Mouse (Mus musculus) lung, adult 2 months (tissue): ENCODE measurements around the gene Tuba1a.

ENCODE experiments used
- CTCF ChIP-seq: fragments of 200-500 bp; IDR thresholded peaks from 2 replicates; pipeline ENCODE4 v1.5.1; 2011; ENCODE audit warnings: mild to moderate bottlenecking, low read length, control low read depth; ENCODE audit not compliant: insufficient read depth
- POLR2A ChIP-seq: fragments of 200-500 bp; IDR thresholded peaks from 2 replicates; pipeline ENCODE4 v1.6.1; 2011; ENCODE audit warnings: low read depth, mild to moderate bottlenecking, control low read depth, low read length, borderline replicate concordance; ENCODE audit errors: extremely low read depth

DNA sequence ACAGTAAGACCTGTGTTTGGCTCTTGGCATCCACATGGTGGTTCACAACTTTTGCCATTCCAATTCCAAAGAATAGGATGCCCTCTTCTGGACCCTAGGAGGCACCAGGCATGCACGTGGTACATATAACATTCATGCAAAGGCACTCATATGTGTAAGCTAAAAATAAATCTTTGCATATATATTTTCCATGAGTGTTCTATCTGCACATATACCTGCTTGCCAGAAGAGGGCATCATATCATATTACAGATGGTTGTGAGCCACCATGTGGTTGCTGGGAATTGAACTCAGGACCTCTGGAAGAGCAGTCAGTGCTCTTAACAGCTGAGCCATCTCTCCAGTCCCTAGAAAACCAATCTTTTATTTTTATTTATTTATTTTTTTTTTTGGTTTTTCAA, 52.0 kb downstream of the Tuba1a start:
- TF ChIP-seq CTCF (no peak), POLR2A (no peak)
